Mouse (Mus musculus): ENCODE measurements around the gene Rassf3. TPM values are rescaled to one million over a fixed set of nuclear protein-coding genes. Genes with fewer than 3 reads are reported as not detected.

Gene Rassf3
- 0.06 and 0.07 TPM in 2 replicates for polyA plus RNA-seq (2012)

DNA sequence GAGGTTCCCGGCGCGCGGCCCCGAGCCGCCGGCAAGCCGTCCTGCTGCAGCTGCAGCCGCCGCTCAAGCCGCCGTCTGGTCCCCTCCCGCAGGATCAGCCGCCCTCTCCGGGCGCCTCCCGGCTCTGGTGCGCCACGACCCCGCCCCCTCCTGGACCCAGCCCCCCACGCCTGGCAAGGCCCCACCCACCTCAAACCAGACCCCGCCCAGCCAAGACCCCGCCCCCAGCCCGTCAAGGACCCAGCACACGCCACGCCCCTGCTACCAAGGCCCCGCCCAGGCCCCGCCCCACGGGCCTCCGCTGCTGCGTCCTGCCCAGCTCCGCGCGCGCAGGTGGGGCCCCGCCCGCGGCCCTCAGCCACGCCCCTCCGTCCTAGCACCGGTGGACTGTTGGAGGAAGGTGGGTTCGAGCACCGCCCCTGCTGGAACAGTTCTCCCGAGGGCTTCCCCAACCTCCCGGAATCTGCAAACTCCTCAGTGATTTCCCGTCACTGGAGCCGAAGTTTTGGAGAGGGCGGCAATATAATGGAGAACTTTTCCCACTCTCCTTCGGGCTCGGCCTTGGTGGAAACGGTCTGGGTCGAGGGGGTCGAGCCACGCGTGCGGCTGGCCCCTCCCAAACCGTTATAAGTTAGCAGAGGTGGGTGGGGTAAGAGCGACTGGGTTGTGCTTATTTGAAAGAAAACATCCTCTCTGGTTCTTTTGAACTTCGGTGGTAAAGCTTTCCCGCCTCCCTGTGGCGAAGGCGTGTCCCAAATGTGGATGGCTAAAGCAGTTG, at the start of gene Rassf3:
Gene Rassf3 (minus strand): TSS at position 158 of the 778 bp plus-strand sequence.
- Histone ChIP-seq H3K36me3 (ENCODE audit: control insufficient read depth) (no peaks in the 10 kb centered on the region), H3K4me1 (ENCODE audit: control insufficient read depth) (peaks cover 53% of the 10 kb centered on the region), H3K9me3 (ENCODE audit: control insufficient read depth, low read length) (no peaks in the 10 kb centered on the region), H3K4me3 (replicated peaks) (peak within 1 kb of the TSS; percentile 79), H3K27me3 (ENCODE audit: control insufficient read depth) (peaks cover 23% of the 10 kb centered on the region)
- TF ChIP-seq TAL1 (IDR thresholded peaks at IDR 0.05; ENCODE audit: low read length) (no peak), GATA1 (IDR thresholded peaks at IDR 0.05; ENCODE audit: low read length) (no peak)

DNA sequence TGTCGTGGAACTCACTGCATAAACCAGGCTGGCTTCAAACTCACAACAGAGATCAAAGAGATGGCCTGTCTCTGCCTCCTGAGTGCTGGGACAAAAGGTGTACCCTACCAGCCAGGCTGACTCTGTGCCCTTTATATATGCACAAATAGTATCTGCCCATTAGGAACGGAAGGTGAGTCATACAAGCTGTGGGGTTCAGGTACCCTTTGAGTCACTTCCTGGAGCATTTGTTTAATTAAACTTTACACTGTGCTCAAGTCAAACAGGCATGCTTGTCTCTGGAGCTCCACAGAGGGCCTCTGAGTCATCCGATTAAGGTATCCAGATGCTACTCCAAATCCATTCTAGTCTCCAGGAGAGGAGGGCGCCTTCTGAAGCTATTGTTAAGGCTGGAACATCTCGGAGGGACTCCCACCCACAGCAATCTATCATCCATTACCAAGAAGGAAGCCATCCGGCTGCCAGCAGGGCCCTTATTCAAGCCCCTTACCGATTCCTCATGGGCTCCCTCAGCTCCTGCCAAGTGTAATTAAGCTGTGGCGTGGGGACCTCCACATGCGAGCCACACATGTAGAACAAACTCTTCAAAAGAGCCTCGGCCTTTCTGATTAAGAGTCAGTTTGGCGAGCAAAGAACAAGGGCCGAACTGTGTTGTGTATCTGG, 44.9 kb upstream of the Rassf3 start:
- TF ChIP-seq GATA1 (IDR thresholded peaks at IDR 0.05; ENCODE audit: low read length) (no peak), TAL1 (IDR thresholded peaks at IDR 0.05; ENCODE audit: low read length) (no peak)
- no peaks in the 10 kb centered on the region for H3K9me3 ChIP-seq (ENCODE audit: control insufficient read depth, low read length)
- no peaks in the 10 kb centered on the region for H3K36me3 ChIP-seq (ENCODE audit: control insufficient read depth)
- H3K4me1 ChIP-seq (ENCODE audit: control insufficient read depth), result peaks cover 2% of the 10 kb centered on the region
- H3K4me3 ChIP-seq (replicated peaks), result no peak overlapping the region
- no peaks in the 10 kb centered on the region for H3K27me3 ChIP-seq (ENCODE audit: control insufficient read depth)

DNA sequence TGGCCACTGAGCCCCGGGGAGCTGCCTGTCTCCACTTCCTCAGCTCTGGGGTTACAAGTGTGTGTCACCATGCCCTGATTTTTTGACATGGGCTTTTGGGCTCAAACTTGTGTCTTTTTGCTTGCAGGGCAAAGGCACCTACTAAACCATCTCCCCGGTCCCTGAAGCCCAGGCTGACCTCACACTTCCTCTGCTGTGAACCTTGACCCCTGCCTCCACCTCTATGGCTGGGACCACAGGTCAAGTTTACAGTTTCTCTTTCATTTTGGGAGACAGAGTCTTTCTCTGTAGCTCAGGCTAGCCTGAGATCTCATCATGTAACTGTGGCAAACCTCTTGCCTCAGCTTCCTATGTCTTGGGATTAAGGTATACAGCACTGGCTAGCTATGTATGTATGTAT, 43.6 kb upstream of the Rassf3 start:
- TF ChIP-seq GATA1 (IDR thresholded peaks at IDR 0.05; ENCODE audit: low read length) (no peak), TAL1 (IDR thresholded peaks at IDR 0.05; ENCODE audit: low read length) (no peak)
- H3K9me3 ChIP-seq (ENCODE audit: control insufficient read depth, low read length), result no peaks in the 10 kb centered on the region

DNA sequence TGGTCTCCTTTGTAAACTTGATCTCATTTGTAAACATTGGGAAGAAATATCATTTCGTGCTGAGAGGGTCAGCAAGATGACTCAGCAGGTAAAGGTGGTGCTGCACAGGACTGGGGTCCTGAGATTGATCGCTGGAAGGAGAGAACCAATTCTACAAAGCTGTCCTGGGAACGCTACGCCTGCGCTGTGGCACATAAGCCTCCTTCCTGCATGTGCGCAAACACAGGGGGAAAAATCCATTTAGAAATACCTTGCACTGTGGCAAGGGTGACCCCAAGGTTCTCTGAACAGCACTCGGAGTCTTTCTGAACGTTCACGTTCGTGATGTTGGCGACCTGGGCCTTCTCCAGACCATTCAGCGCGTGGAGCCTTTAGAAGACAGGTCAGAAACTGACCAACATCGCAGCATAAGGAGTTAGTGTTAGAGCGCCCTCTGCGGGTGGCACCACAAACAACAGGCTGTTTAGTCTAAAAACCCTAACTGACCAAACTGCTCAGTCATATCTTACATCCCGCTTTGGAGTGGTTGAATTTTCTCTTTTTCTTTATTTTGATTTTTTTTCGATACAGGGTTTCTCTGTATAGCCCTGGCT, 40.0 kb upstream of the Rassf3 start:
- H3K4me3 ChIP-seq (replicated peaks), result no peak overlapping the region
- TF ChIP-seq TAL1 (IDR thresholded peaks at IDR 0.05; ENCODE audit: low read length) (no peak), GATA1 (IDR thresholded peaks at IDR 0.05; ENCODE audit: low read length) (no peak)
- no peaks in the 10 kb centered on the region; the same call in 1 of the 2 replicates for H3K36me3 ChIP-seq (ENCODE audit: control insufficient read depth)
- H3K9me3 ChIP-seq (ENCODE audit: control insufficient read depth, low read length), result no peaks in the 10 kb centered on the region
- peaks cover 4% of the 10 kb centered on the region for H3K4me1 ChIP-seq (ENCODE audit: control insufficient read depth)
- no peaks in the 10 kb centered on the region for H3K27me3 ChIP-seq (ENCODE audit: control insufficient read depth)

More for the DNA sequence above, 43.6 kb upstream of the Rassf3 start:
- Histone ChIP-seq H3K4me3 (replicated peaks) (no peak overlapping the region), H3K36me3 (ENCODE audit: control insufficient read depth) (no peaks in the 10 kb centered on the region; the same call in 1 of the 2 replicates), H3K27me3 (ENCODE audit: control insufficient read depth) (no peaks in the 10 kb centered on the region), H3K4me1 (ENCODE audit: control insufficient read depth) (peaks cover 4% of the 10 kb centered on the region)

DNA sequence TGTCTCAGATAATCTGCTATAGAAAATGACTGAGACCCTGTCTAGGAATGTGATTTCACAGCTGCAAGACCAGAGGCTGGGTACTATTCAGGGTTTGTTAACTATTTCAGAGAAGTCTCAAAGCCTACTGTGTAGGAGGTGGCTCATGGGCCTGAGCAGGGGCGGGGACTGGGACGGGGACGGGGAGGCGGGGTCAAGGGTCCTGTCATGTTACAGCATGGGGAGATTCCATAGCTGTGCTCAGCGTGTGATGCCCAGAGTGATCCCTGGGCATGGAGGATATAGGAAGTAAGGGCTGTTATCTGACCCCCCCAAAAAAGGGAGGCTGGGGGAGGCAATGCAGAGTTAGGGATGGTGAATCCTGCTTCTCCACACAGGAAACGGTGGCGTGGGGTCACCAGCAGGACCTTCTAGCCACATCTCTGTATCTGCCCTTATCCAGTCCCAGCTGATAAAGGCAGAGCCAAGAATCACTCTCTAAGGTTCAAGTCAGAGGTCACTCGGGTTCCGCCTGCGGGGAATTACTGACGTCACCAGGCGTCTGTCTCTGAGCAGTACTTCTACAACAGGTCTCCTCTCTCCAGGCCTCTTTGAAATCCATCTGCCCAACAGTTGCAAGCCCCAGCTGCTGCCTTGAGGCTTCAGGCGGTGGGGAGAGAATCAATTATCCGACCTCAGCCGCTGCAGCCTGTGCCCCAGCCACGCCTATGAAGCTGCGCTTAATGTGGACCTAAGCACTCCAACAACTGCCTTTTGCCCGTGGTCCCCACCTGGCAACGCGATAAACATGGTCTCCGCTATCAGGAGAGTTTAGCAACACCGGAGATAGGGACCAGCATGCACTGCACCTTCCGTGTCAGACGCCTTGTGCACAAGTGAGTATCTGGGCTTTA, 33.9 kb upstream of the Rassf3 start:
- H3K9me3 ChIP-seq (ENCODE audit: control insufficient read depth, low read length), result no peaks in the 10 kb centered on the region

DNA sequence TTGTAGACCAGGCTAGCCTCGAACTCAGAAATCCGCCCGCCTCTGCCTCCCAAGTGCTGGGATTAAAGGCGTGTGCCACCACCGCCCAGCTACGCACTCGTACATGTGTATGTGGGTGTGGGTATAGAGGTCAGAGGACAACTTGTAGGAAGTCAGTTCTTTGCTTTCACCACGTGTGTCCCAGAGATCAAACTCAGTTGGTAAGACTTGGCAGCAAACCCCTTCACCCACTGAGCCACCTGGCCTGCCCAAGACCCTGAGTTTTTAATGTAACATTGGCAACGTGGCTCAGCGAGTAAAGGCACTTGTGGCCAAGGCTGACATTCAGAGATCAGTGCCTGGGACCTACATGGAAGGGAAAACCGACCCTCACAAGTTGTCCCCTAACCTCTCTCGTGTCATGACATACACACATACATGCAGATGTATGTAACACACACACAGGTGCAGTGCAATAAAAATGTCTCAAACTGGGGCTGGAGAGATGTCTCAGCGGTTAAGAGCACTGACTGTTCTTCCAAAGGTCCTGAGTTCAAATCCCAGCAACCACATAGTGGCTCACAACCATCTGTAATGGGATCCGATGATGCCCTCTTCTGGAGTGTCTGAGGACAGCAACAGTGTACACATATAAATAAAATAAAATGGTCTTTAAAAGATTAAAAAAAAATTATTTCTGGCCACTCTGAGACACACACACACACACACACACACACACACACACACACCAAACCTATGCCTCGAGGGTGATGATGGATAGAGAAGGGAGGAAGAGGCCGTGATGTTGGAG, 31.8 kb upstream of the Rassf3 start:
- Histone ChIP-seq H3K36me3 (ENCODE audit: control insufficient read depth) (no peaks in the 10 kb centered on the region), H3K9me3 (ENCODE audit: control insufficient read depth, low read length) (no peaks in the 10 kb centered on the region), H3K4me1 (ENCODE audit: control insufficient read depth) (peaks cover 47% of the 10 kb centered on the region)

More for the DNA sequence above, 33.9 kb upstream of the Rassf3 start:
- no peaks in the 10 kb centered on the region for H3K27me3 ChIP-seq (ENCODE audit: control insufficient read depth)
- H3K36me3 ChIP-seq (ENCODE audit: control insufficient read depth), result no peaks in the 10 kb centered on the region; the same call in 1 of the 2 replicates
- TF ChIP-seq GATA1 (IDR thresholded peaks at IDR 0.05; ENCODE audit: low read length), result no peak
- TF ChIP-seq TAL1 (IDR thresholded peaks at IDR 0.05; ENCODE audit: low read length), result no peak
- H3K4me1 ChIP-seq (ENCODE audit: control insufficient read depth), result peaks cover 40% of the 10 kb centered on the region
- H3K4me3 ChIP-seq (replicated peaks), result peak overlapping the region; percentile 22

DNA sequence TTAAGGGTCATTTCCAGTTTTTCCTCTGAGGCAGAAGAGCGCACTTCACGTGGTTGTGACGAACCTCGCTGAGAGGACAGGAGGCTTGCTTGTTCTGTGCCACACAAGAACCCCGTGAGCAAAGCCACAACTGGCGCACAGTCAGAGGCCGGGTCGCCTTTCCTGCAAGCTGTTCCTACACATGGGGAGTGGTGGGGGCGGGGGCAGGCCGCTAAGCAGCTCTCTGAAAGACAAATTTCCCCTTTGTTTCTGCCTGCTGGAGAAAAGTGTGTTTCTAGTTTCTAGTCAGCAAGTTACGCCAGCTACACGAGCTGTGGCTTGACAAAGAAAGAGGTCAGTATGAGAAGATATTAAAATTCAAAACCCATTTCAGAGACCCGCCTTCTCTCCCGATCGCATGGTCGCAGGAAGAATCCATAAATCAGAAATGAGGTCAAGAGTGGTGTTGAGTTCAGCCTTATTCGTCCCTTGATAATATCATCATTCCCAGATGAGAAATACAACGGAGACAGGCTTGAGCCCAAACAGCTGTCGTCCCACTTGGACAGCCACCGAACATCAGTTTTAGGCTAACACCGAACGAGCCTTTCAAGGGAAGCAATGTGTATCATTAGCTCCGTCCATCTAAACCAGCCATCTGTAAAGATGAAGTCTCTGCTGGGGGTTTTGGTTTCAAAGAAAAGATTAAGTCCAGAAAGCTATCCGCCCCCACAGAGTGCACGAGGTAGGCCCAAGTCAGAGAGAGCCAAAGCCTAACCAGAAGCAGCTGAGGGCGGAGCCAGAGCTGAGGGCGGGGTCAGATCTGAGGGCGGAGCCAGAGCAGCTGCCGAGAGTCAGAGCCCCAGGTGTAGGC, 30.8 kb upstream of the Rassf3 start:
- TF ChIP-seq TAL1 (IDR thresholded peaks at IDR 0.05; ENCODE audit: low read length) (no peak), GATA1 (IDR thresholded peaks at IDR 0.05; ENCODE audit: low read length) (no peak)
- no peaks in the 10 kb centered on the region for H3K27me3 ChIP-seq (ENCODE audit: control insufficient read depth)
- peaks cover 47% of the 10 kb centered on the region for H3K4me1 ChIP-seq (ENCODE audit: control insufficient read depth)
- no peak overlapping the region for H3K4me3 ChIP-seq (replicated peaks)
- no peaks in the 10 kb centered on the region for H3K36me3 ChIP-seq (ENCODE audit: control insufficient read depth)
- no peaks in the 10 kb centered on the region for H3K9me3 ChIP-seq (ENCODE audit: control insufficient read depth, low read length)

More for the DNA sequence above, 31.8 kb upstream of the Rassf3 start:
- no peak for TF ChIP-seq TAL1 (IDR thresholded peaks at IDR 0.05; ENCODE audit: low read length)
- no peak overlapping the region for H3K4me3 ChIP-seq (replicated peaks)
- H3K27me3 ChIP-seq (ENCODE audit: control insufficient read depth), result no peaks in the 10 kb centered on the region
